Mouse (Mus musculus) embryo, embryonic 10 days (tissue): ENCODE data around the gene Epha2.
A peak's percentile ranks its signal among the peaks of the same experiment; 100 is the strongest.

Experiments
- DNase-seq: peaks from one replicate; pipeline ENCODE4 v3.0.0-alpha.2; 2015; ENCODE audit warnings: low spot score

Gene Epha2

DNA sequence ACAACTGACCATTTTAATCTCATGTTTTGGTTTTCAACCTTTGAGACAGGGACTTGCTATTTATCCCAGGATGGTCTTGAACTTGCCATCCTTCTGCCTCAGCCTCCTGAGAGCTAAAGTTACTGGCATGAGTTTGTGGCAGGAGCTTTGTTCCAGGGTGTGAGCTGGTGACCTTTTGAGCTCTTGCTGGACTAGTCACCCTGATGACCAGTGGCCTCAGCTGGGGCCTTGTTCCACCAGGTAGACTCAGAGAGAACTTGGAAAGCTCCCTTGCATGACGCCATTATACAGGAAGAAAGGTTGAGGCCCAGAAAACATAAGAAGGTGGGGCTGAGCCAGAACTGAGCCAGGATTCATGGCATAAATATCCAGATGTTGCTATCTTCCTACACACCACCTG, 20.6 kb upstream of the Epha2 start:
- no peak for DNase-seq

GRCm38 (mm10) chr4:141281153-141281552, 19.9 kb upstream of the Epha2 start:
- no peak for DNase-seq

- DNase-seq = no peak
Observed at GRCm38 (mm10) chr4:141281578-141281977, 19.5 kb upstream of the Epha2 start.

- DNase-seq = no peak
Observed at GRCm38 (mm10) chr4:141282087-141282486, 19.0 kb upstream of the Epha2 start.

DNA sequence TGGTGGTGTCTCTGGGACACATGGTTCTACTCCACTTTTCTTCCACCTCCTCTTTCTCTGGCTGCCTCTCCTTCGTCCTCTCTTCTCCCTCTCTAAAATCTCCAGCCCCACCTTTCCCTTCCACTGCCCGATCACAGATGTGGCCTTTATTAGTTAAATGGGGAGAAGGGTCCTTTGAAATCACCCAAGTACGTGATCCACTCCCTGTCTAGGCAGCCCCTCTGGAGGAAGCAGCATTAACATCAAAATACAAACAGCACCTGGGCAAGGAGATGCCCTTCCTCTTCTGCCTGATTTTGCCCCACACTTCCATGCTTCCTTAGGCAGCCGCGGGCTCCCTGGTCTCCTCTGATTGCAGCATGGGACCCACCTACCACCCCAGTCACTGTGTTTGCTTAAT, 18.4 kb upstream of the Epha2 start:
- DNase-seq = no peak

DNA sequence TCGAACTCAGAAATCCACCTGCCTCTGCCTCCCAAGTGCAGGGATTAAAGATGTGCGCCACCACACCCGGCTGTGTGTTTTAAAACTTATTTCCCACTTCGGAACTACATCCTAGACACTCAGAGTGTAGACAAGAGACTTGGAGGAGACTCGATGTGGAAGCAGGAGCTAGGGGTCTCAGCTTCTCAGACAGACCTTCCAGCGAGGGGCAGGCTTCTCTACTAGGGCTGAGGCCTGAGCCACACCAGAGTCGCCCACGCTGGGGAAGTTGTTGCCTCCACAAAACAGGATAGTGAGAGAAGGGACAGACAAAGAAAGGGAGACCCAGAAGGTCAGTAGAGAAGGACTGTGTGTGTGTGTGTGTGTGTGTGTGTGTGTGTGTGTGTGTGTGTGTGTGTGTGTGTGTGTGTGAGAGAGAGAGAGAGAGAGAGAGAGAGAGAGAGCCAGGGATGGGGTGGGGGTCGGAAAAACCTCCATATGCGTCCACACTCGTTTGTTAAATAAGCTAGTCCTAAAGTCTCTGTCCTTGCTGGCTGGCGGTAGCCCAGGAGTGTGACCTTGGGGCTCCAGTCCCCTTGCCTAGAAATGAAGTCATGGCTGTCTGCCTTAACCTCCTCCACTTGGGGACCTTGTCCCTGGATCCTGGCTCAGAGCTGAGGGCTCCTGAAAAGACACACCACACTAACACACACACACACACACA, 17.7 kb upstream of the Epha2 start:
- DNase-seq = no peak

- DNase-seq = no peak
Observed at GRCm38 (mm10) chr4:141283879-141284411, 17.1 kb upstream of the Epha2 start.

DNA sequence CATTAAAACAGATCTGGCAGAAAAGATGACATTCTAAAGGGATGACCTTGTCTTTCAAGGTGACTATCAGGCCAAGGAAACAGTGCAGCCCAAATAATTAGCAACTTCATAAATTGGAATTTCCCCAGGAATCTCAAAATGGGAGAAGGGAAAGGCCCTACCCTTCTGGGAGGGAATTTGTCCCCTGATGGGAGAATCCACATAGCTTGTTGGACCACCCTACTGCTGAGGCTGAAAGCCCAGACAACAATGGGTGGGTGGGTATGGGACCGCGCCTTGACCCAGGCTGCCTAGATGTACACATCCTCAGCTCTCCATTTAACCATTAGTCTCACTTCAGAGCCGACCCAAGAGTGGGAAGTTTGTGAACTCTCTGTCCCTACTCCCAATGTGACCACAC, 16.6 kb upstream of the Epha2 start:
- no peak for DNase-seq

DNA sequence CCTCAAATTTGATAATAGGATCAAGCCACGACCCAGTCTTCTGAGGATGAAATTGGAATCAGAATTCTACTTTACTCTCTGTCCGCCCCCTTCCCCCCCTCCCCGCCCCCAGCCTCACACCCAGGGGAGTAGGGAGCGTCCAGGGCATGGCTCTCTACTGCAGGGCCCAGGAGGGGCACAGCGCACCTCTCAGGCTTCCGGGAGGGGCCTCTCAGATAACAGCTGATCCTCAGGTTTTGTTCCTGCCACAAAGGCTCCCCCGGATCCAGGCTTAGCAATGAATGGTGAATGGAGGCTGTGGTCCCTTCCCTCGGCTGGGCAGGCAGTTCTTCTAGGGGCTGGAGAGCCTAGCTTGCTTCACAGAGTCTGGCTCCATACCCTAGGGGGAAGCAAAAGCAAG, 15.9 kb upstream of the Epha2 start:
- DNase-seq = no peak

DNA sequence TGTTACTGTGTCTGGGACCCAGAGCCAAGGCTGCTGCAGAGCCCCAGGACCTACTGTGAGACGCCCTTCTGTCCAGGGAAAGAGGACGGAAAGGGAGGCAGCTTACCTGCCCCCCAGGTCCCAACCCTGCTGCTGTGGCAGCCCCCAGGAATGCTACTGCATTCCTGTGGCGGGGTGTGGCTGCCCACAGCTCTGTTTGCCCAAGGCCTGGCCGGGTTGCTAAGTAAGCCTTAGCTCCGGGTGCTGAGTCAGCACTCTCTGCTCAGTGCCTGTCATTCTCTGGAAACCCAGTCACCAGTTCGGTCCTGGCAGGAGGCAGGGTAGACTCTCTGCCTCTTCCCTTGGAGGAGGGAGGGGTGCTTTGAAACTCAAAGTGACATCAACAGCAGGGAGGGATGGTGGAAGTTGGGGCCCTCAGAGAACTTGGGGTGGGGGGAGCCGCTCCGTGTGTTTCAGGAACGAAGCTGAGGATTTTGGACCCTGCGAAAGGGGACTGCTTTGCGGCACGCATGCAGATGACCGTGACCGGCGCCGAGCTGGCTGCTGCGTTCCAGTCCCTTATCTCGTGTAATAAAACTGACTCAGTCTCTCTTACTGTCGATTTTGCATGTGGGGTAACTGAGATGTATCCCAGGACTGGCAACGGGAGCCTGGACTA, 14.1 kb upstream of the Epha2 start:
- DNase-seq = peak; percentile 69

DNA sequence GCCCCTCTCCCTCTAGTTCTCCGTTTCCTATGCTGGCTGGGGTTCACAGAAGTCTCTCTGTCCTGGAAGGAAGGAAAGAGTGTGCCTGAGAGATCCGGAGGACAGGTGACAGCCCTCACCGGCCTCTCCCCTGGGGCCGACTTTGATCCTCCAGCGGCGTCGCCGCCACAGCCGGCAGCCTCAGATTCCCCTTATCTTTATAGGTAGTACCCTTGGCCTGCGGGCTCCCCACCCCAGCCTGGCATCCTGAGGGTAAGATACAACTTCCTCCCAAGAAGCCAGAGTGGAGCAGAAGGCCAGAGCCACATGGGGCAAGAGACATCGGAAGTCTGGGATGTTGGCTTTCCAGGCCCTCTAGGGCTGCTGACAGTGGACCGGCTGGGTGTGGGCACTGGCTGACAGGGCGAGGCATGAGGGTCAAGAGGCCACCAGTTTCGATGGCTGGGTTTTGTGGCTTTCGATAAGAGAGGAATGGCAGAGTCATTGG, 13.5 kb upstream of the Epha2 start:
- no peak for DNase-seq

GRCm38 (mm10) chr4:141288152-141288551, 12.9 kb upstream of the Epha2 start:
- DNase-seq = no peak

- DNase-seq = peak; percentile 64
Observed at GRCm38 (mm10) chr4:141291571-141292375, 9.3 kb upstream of the Epha2 start.

DNA sequence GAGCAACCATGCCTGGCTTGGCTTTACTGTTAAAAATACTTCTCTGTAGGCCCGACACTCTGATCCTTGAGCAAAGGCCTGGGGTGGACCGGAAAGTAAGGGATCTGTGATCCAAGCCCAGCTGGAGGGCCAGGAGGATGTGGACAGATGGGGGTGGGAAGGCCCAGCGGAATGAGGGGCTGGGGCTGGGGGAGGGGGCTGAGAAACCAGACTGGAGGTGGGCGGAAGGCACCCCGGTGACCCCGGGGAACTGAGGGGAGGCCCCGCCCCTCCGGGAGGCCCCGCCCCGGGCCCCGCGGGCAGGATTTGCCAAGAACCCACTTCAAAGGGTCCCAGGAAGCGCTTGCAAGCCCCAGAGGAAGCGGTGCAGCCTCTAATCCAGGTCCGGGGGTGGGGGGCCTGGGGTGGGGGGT, 5.3 kb upstream of the Epha2 start:
- DNase-seq = no peak

DNA sequence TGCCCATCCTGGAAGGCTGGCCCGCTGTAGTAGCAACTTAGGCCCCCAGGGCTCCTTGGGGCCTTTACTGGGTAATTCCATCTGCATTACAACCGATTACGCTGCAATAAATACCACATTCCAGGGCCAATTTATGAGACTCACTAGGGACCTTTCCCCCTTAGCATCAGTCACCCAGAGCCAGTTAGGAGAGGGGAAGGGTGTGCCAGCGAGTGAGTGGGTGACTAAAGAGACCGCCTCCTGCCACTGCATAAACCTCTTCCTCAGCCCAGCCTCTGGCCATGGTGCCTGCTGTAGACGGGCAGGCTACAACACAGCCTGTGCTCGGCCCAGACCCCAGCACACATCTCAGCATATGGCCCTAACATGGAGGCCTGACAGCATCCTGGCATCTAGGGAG, 3.1 kb upstream of the Epha2 start:
- DNase-seq = no peak

DNA sequence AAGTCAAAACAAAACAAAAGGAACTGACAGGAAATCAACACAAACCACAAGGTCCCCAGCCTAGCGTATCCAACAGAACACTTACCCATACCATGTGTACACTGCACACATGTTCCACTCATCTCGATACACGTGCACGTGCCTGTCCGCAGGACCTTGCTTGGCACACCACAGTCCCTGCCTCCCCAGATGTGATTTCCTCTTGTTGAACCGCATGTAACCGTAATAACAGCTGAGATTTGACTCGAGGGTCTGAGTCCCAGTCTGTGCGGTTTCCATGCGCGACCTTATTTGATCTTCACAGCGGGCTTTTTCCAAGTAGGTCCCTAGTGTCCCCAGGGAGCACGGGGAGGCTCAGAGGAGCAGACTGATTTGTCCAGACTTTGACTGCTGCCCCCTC, 1.7 kb upstream of the Epha2 start:
- no peak for DNase-seq

- no peak for DNase-seq
Observed at GRCm38 (mm10) chr4:141300196-141300595, 844 bp upstream of the Epha2 start.

- no peak for DNase-seq
Observed at GRCm38 (mm10) chr4:141301591-141302427, 769 bp downstream of the Epha2 start.

DNA sequence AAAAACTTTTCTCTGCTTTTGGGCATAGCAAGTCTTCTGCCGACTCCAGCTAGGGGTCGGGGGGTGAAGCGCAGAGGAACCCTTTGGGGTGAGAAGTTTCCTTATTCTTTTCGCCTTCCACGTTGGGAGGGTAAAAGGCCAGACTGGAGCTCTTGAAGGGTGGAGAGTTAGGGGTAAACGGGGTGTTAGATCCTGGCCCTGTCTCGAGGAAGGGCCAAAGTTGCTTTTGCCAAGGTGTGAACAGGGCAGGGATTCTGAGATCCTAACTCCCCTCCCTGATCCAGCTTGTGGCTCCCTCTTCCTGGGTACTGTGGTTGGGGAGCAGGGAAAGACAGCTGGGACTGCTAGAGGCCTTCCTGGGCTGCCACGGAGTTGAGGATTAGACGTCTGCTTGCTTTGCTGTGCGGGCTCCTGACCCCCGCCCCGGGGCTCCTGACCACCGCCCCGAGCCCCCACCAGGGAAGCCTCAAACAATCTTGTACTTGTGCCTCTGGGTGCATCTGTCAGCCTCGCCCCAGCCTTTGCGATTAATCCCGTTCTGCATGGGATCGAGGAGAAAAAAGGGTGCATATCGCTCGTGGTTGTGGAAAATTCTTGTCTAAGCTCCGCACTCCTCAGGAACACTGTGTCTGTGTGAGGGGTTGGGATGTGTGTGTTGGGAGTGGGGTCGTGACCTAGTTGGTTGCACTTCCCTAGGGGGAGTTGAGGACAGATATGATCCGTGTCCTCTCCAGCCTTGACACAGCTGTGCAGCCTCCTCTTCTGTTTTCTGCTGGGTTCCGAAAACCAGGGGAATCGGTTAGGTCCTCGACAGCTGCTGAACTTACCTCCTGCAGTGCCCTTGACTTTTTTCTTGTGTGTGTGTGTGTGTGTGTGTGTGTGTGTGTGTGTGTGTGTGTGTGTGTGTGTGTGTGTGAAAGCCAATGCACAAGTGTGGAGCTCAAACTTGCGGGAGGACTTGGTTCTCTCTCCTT, 1.7 kb downstream of the Epha2 start:
- no peak for DNase-seq

- no peak for DNase-seq
Observed at GRCm38 (mm10) chr4:141303402-141304222, 2.6 kb downstream of the Epha2 start.
